Mouse (Mus musculus) cerebral cortex, adult 2 months (tissue): ENCODE results near the gene A530016L24Rik.

Experiments
- WGBS: fragments of 180-500 bp; shearing (Covaris S2); methylation state at CpG from one replicate; pipeline ENCODE4 v1.1.7; 2018; 5-methylcytosine and 5-hydroxymethylcytosine counted together

The A530016L24Rik gene

DNA sequence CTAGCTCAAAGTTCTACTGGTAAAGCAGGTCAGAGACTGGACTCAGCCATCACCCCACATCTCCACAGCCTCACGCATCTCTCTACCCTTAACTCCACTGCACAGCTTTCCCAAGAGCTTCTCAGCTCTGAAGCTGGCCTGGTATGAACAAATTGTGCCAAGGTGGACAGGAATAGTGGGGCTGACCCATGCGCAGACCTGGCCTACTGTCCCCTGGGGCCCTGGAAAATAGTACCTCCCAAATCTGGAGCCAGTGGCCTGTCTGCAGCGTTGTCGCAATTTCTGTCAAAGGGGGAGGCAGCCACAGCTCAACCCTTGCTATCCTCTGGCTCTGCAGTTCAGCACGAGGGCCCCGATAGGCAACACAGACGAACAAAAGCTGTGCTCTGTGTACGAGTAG is at the start of gene A530016L24Rik:
TSS of gene A530016L24Rik (plus strand) at position 315 of the 400 bp plus-strand sequence.
- WGBS = 95% methylated on average over 8 of the region's 8 CpGs

DNA sequence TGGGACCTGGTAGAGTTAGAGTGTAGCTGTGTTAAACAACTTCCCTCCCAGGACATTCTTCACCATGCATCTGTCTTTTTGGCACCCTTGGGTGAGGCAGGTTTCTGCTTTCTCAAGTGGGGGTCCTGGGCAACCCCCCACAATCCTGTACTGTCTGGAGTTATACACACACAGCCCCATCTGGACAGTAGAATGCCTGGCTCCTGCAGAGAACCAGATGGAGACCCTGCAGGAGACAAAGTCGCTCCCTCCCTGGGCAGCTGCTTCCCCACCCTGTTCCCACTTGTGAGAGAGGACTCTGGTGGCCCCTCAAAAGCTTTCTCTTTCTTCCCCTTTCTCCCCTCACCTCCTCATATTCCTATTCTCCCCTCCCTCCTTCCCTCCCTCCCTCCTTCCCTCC is 49.3 kb upstream of the A530016L24Rik start:
- 94% methylated on average over 1 of the region's 1 CpGs for WGBS

DNA sequence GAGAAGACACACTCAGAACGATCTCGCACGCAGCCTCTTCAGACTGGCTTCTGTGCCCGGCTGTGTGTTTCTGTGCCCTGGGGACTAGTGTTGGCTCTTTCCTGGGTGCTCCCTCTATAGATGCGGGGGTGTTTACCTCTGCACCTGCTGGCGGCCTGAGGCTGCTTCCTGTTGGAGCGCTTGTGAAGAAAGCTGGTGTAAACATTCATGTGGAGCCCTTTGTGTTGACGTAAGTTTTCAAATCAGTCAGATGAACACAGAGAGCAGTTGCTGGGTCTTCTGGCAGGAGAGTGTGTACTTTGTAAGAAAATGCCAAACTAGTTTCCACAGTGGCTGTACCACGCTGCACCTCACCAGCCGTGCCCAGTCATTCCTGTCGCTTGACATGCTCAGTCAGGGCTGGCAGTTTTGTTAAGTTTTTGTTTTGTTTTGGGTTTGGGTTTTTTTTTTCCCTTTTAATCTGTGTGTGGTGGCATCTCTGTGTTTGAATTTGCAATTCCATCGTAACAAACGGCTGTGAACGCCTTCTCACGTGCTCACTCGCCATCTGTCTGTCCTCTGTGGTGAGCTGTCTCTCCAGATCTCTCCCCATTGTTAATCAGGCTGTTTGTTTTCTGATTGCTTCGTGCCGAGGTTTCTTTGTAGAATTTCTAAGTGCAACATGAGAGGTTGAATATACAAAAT is 40.0 kb upstream of the A530016L24Rik start:
- 25% methylated on average over 18 of the region's 18 CpGs for WGBS

DNA sequence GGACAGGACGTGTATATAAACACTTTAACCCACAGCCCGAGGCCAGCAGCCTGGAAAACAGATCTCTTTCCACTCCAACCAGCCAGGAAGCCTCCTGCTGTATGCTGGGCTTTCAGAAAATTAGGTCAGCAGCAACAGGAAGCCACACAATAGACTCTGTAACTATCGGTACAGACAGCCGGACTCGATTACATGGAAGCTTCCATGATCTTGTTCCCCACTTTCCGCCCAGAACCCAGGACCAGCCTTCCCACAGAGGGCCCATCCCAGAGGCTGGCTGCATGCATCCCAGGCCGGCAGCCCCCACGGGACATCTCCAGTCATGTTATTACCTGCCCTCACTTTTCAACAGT is 39.4 kb upstream of the A530016L24Rik start:
- WGBS = 47% methylated on average over 8 of the region's 8 CpGs

DNA sequence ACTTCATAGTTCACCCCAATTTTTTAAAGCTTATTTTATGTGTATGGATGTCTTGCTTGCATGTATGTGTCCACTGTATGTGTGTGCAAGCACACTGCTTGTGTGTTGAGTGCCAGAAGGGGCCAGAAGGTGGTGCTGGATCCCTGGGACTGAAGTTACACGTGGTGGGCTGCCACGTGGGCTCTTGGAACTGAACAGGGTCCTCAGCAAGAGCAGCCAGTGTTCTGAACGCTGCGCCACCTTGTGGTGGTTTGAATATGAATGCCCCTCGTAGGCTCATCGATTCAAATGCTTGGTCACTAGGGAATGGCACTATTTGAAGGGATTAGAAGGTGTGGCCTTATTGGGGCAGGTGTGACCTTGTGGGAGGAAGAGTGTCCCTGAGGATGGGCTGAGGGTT is 38.4 kb upstream of the A530016L24Rik start:
- 32% methylated on average over 6 of the region's 6 CpGs for WGBS

DNA sequence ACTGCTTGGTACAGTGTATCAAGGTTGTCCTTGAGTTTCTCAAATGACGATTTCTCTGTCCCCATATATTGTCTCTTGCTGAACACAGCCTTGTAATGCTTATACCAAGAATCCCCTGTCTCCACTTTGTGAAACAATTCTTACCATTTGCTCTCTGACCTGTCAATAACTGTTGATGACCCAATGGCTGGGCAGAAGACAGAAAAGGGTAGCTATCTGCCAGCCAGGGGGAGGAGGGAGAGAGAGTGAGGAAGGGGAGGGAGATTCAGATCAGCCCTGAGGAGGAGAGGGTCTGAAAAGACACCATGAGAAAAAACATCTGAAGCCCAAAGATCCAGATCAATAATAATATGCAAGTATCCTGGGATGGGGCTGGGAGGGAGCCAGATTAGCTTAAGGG is 37.9 kb upstream of the A530016L24Rik start:
- WGBS = 84% methylated on average over 1 of the region's 1 CpGs

DNA sequence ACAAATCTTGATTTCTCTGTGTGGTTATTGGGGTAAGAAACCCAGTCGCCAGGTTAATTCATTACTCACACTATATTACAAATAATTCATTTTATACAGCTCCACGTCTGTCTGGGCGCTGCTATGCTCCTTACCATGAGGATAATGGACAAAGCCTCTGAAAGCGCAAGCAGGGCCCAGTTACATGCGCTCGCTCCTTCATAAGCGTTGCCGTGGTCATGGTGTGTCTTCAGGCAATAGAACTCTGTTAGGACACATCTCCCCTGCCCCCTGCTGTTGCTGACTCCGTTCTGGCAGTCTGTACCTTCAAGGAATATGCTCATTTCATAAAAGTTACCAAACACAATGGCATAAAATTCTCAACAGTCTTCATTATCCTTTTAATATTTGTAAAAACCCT is 37.4 kb upstream of the A530016L24Rik start:
- WGBS = 95% methylated on average over 9 of the region's 9 CpGs

DNA sequence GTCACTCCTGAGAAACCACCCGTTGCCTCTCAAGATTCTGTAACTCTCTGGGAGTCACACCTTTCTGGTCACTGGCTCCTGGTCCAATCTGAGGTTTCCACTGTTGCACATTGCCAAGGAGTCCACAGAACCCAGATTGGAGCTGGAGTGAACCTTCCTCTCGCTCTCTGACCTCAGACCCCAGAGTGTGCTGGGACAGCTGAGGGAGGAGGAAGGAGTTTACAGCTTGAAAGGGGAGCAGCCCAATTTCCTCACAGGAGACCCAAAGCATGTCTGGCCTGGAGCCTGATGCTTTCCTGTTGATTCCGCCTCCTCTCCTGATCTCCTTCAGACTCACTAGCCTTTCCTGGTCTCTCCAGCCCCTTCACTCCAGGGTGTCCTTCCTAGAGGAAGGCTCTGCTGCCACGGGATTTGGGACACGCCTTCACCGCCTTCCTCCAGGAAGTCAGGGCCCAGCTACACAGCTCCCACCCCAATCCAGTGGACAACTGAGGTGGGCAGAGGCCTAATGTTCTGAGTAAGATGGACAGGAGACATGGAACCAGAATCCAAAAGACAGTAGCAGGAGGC is 33.0 kb upstream of the A530016L24Rik start:
- WGBS = 84% methylated on average over 6 of the region's 6 CpGs

DNA sequence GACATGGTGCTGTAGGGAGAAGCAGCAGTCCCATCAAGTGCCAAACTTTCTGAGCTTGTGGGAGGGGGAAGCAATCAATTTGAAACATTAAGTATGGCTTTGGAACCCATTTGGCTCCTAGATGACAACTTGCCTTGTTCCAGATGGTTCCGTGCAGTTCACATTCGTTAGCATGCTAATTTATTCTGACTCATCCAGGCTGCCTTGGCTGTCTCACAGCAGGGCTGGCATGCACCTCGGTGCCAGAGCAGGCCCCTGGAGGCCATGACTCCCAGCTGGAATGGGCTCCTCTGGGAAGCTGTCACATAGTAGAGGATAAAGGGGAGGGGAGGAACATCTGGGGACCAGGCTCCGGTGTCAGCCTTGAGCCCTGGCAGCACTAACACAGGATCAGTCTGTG is 31.4 kb upstream of the A530016L24Rik start:
- 22% methylated on average over 4 of the region's 4 CpGs for WGBS

DNA sequence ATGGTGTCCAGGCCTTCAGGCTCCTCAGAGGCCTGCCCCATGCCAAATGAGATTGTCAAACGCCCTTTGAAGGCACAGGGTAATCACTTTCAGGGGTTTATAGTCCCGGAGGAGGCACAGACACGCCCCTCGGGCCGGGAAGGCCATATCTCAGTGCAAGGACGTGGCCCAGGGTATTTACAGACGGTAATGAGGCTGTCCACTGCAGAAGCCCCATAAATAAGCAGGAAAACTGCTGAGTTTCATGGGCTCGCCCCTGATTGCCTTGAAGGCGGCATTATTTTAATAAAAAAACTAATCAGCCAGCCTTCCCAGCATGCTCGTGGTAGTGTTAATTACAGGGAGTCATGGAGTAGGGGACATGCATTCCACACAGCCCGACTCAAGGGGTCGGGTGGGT is 26.8 kb upstream of the A530016L24Rik start:
- 80% methylated on average over 12 of the region's 12 CpGs for WGBS

DNA sequence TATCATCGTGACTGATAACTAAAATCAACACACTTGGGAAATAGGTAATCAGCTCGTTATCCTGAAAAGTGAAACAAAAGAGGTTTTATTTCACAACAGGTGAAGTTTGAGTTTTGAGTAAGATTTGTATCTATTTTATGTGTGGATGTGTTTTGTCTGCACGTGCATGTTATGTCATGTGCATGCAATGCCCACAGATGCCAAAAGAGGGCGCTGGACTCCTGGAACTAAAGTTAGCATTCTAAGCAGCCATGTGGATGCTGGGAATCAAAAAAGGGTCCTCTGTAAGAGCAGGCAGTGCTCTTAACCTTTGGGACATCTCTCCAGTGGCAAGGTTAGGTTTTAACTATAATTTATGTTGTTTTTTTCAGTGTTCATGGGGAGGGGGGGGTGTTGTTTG is 26.0 kb upstream of the A530016L24Rik start:
- WGBS = 88% methylated on average over 4 of the region's 4 CpGs

DNA sequence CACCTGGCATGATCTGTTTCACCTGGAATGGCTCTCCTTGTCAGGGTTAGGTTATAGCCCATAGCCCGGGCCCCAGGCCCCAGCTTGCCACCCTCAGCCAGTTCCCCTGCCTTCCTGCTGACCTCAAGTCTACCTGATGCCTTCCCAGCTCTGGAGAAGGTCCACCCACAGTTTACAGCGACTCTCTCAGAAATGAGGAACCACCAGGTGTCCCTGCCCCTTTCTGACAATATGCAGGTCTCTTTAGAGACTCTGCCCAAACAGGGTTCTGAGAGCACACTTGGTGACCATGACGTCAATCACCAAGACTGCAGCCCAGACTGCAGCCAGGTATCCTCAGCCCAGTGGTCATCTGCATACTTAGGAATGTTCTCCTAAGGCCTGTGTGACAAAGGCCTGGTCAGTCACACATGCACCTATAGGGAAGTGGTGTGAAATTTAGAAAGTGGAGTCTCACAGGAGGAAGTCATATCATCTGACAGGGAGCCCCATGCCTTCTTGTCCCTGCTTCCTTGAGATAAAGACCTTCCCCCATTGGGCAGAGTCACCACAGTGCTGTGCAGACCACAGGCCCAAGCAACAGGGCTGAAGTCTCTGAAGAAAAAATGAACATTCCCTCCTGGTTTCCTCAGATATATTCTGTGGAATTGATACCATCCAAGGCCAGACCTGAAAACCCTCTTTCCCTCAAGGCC is 25.4 kb upstream of the A530016L24Rik start:
- WGBS = 92% methylated on average over 3 of the region's 3 CpGs

DNA sequence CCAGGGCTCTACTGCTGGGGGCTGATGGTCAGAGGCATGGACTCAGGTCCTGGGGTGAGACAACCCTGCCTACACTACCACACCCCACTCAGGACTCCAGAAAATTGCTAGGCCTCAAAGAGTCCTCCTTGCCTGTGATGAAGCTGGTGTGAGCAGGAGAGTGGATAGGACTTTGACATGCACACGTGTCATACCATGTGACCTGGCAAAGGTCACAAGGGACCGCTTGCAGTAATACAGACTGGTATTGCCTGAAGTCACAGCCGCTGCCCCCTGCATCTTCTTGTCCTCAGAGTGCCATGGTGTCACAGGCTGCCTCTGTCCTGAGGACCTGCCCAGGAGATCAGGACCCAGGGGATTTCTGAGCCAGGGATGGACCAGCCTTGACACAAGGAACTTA is 24.7 kb upstream of the A530016L24Rik start:
- 92% methylated on average over 3 of the region's 3 CpGs for WGBS

DNA sequence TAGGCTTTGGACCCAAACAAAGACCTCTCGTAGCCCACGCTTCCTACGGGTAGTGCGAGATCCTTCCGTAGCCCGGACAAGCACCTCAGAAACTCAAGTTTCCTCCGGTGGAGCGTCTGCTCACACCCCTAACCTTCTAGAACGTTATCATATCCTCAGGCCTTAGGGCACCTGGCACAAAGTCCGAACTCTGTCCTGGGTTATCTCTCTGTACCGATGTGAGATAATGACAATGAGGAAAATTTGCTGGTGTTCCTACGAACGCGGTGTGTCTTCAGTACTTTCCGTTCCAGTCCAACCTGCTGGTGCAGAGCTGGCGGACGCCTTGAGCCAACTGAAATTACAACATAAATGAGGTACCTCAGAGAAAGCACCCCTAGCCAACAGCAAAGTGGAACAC is 23.3 kb upstream of the A530016L24Rik start:
- WGBS = 97% methylated on average over 17 of the region's 17 CpGs

DNA sequence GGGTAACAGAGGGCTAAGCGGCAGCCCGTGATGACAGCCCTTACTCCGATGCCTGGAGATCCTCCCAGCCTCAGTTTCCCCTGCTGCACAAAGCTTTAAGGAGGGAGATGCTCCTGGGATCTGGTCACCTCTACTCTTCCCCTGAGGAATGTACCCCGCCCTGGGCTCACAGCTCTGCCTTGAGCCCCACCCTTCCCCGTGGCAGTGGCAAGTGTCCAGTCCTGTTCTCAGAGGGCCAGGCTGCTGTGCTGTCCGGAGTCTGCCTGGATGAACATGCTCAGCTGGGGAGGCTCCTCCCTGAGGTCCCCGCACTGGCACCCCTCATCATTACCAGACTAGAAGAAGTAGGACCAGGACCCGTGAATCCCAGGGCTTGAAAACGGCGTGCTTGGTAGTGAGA is 21.9 kb upstream of the A530016L24Rik start:
- WGBS = 85% methylated on average over 10 of the region's 10 CpGs

DNA sequence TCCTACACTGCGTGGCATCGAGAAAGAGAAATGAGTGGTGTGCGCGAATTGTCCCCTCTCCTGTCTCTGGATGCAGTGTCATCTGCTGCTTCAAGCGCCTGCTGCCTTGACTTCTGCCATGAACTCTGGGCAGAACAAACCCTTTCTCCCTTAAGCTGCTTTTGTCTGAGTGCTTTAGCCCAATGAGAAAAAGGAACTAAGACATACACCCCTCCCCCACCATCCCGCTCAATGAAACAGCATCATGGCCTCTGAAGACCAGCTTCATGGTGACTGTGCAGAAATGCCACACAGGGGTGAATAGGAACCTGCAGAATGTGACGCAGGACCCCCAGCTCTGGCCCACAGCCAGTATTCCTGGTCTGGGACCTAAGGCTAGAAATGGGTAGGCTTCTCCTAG is 19.9 kb upstream of the A530016L24Rik start:
- 72% methylated on average over 7 of the region's 7 CpGs for WGBS

DNA sequence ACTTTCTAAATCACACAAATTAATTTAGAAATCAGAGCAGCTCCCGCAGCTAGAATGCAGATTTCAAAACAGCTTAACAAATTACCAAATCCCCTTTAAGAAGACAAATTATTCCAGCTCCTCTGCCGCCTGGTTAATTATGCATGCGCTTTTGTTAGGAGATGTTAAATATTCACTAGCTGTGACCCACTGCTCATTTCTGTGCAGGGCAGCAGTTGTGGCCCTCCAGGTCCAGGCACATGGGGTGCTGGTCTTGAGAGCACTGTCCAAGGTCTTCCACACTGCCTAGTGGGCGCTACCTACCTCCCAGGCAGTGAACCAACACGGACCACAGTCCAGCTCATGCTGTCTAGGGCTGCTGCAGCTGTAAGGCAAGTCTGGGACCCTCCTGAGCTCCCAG is 19.0 kb upstream of the A530016L24Rik start:
- WGBS = 53% methylated on average over 5 of the region's 5 CpGs

DNA sequence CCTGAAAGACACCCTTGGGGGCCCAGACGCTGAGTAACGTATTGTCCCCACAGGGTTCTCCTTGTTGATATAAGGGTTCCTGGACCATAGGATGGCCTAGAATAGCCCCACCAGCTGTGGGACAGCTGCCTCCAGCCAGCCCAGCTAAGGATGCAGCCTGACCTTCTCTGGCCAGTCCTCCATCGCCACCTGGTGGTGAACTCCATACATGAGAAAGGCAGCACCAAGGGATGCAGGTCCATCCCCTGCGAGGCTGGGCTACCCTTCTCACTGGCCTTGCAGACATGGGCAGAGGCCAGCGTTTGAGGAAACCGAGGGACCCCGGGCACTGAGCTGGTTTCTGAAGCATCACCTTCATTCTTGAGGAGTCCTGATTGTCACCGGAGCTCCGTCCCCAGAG is 15.5 kb upstream of the A530016L24Rik start:
- 33% methylated on average over 9 of the region's 9 CpGs for WGBS

DNA sequence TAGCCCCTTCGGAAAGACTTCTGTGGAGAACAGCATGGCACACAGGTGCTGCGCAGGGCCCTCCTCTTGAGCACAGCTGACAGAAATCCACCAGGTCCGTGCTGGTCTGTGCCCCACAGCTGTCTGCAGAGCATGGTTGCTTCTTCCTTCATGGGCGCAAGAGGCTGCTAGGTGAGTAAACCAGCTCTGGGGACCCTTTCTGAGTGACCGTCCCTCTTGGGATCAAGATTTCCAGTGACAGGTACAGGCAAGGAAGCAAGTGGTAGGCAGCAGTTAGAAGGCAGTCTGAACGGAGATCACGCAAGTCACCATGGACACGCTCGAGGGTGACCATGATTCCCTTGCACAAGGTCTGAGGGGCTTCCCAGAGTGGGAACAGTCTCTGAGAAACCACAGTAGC is 287 bp downstream of the A530016L24Rik start:
- 96% methylated on average over 9 of the region's 9 CpGs for WGBS

DNA sequence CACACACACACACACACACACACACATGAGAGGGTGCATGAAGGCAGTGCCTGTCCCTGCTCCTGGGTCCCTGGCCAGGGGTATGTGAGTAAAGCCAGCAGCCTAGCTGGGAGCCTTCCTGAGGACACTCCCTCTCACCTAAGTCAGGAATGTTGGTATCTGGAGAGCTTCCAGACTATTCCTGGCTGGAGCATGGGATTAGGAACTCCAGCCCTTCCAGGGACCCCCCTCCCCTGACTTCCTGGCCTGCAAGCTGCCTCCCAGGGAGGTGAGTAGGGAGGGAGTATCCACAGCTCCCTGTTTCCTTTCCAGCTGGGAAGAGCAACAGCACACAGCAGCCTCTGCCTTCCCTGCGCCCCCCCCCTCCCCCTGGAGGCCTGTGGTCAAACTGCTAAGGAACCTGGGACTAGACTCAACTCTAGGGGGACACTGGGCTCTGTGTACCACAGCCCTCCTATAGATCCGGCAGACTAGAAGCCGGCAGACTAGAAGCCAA is 1.2 kb downstream of the A530016L24Rik start:
- WGBS = 56% methylated on average over 3 of the region's 3 CpGs

DNA sequence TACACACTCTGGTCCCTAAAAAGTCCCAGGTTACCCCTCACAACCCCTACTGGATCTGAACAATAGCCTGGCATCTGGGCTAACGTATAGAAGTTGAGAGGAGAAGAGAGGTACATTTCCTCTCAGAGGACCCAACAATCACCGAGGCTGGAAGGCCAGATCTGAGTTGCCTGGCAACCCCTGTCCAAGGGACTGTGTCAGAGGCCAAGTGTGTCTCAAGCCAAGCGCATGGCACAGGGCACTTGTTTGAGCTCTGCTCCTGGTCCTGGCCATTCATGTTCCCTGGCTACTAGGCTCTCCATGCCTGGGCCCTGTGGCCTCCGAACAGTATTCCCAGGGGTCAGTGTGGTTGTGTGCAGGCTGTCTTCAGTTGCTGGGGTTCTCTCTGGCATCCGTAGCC is 6.9 kb downstream of the A530016L24Rik start:
- 78% methylated on average over 5 of the region's 5 CpGs for WGBS

DNA sequence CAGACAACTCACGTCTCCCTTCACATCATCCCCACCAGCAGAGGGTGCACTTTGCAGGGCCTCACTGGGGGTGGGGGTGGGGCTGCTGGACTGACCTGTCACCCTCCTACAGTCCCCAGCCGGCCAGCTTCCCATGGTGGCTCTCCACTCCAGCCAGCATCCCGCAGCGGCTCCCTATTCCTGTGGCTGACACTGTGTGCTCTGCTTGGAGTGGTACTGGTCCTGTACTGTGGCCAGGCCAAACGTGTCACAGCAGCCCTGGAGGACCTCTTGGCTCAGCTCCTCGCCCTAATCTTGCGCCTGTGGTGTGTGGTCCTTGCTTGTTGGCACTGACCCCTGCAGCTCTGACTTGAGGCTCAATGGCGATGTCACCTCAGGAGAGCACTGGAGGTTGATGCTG is 8.5 kb downstream of the A530016L24Rik start:
- WGBS = 72% methylated on average over 8 of the region's 8 CpGs

DNA sequence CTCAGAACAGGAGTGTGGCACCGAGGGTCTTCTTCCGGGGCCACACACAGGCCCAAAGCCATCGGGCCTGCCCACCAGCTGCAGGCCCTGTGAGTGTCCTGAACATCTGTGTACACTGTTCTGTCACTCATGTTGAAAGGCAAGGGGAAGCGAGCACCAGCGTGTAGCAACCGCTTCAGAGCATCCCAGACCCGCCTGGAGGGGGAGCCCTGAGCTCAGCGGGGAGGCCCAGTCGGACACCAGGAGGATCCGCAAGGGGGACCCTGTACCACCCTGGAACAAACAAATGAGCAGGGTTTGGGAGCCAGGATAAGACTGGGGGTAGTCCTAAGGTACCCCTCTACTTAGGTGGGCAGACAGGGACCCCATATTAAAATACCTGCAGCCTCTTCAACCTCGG is 9.4 kb downstream of the A530016L24Rik start:
- WGBS = 39% methylated on average over 11 of the region's 11 CpGs
